In genomic region chr2:38478683-38479082, GRCm38 (mm10) we compare ENCODE assay signal across 29 mouse cellular contexts. TPM values are rescaled to one million over a fixed set of nuclear protein-coding genes. Genes with fewer than 3 reads are reported as not detected.
A peak's percentile ranks its signal among the peaks of the same experiment; 100 is the strongest.
DNase-seq lines count a peak whose midpoint lies in the region; ATAC-seq lines count a peak whose summit lies in the region.
"Had no signal": no experiment of that assay in that cellular context is flagged by ENCODE, and none has a peak within 500 bp of the region (broad histone marks: within the 10 kb centered on the region; RNA-seq: fewer than 3 reads in every experiment).

No protein-coding gene starts in this region.

- H3K9me3 ChIP-seq in heart, embryonic 10.5 days: no peaks in the 10 kb centered on the region
- H3K9me3 ChIP-seq in forebrain, embryonic 11.5 days (ENCODE audit: control insufficient read depth, low read length): no peaks in the 10 kb centered on the region; the same call in 1 of the 2 replicates
- H3K9me3 ChIP-seq: forebrain, embryonic 15.5 days; hindbrain, embryonic 15.5 days; intestine, embryonic 15.5 days; limb, embryonic 12.5 days; liver, embryonic 15.5 days; midbrain, embryonic 13.5 days; neural tube, embryonic 15.5 days had no signal

- intact Hi-C loops in heart, postnatal 36 days (cut with DNase I): no loop called here

- 0 out of 2 replicates have a peak, but pooled peaks cover 4% of the 10 kb centered on the region for H3K27me3 ChIP-seq in heart, embryonic 10.5 days (ENCODE audit: insufficient read depth, poor library complexity, severe bottlenecking)
- no peaks in the 10 kb centered on the region for H3K27me3 ChIP-seq in forebrain, embryonic 11.5 days (ENCODE audit: control insufficient read depth, insufficient read depth, low read length)
- H3K27me3 ChIP-seq: embryonic facial prominence, embryonic 12.5 days; forebrain, embryonic 15.5 days; hindbrain, embryonic 15.5 days; intestine, embryonic 15.5 days; limb, embryonic 12.5 days; liver, embryonic 15.5 days; midbrain, embryonic 13.5 days; neural tube, embryonic 15.5 days had no signal

- 0 out of 2 replicates have a peak overlapping the region, but pooled peaks have one; percentile 23 for H3K27ac ChIP-seq in heart, embryonic 10.5 days
- H3K27ac ChIP-seq in forebrain, embryonic 11.5 days (ENCODE audit: low read depth, low read length): no peak overlapping the region
- H3K27ac ChIP-seq: embryonic facial prominence, embryonic 12.5 days; forebrain, embryonic 15.5 days; hindbrain, embryonic 15.5 days; intestine, embryonic 15.5 days; limb, embryonic 12.5 days; liver, embryonic 15.5 days; midbrain, embryonic 13.5 days; neural tube, embryonic 15.5 days had no signal

- peak; percentile 49 for ATAC-seq in CD4-positive, CD25-positive, alpha-beta regulatory T cell, adult 4 months
- peak; percentile 55 for ATAC-seq in inflammation-experienced regulatory T-cells, adult 6 months
- no peak for ATAC-seq in forebrain, embryonic 11.5 days (replicated peaks; ENCODE audit: low FRiP score)
- ATAC-seq: forebrain, embryonic 15.5 days; intestine, embryonic 15.5 days; midbrain, embryonic 13.5 days had no signal

- 82% methylated on average over 4 of the region's 4 CpGs for WGBS in heart, embryonic 10.5 days
- WGBS in forebrain, embryonic 11.5 days: 91% methylated on average over 4 of the region's 4 CpGs

- H3K9ac ChIP-seq in forebrain, embryonic 11.5 days (ENCODE audit: low read length): no peak overlapping the region
- H3K9ac ChIP-seq: embryonic facial prominence, embryonic 12.5 days; forebrain, embryonic 15.5 days; hindbrain, embryonic 15.5 days; intestine, embryonic 15.5 days; limb, embryonic 12.5 days; liver, embryonic 15.5 days; lung, embryonic 14.5 days; midbrain, embryonic 13.5 days; neural tube, embryonic 15.5 days had no signal

- no peak overlapping the region for H3K4me3 ChIP-seq in heart, embryonic 10.5 days
- no peak overlapping the region for H3K4me3 ChIP-seq in forebrain, embryonic 11.5 days (ENCODE audit: low read depth, low read length)
- H3K4me3 ChIP-seq: embryonic facial prominence, embryonic 12.5 days; forebrain, embryonic 15.5 days; hindbrain, embryonic 15.5 days; intestine, embryonic 15.5 days; limb, embryonic 12.5 days; liver, embryonic 15.5 days; midbrain, embryonic 13.5 days; neural tube, embryonic 15.5 days had no signal

- H3K4me1 ChIP-seq in heart, embryonic 10.5 days: peaks cover 2% of the 10 kb centered on the region; the same call in 1 of the 2 replicates
- no peaks in the 10 kb centered on the region for H3K4me1 ChIP-seq in forebrain, embryonic 11.5 days (replicated peaks; ENCODE audit: control insufficient read depth, insufficient read depth, low read length)
- H3K4me1 ChIP-seq: embryonic facial prominence, embryonic 12.5 days; forebrain, embryonic 15.5 days; intestine, embryonic 15.5 days had no signal

- DNase-seq in heart, embryonic 10.5 days (ENCODE audit: low spot score): no peak
- DNase-seq in heart, postnatal 36 days: no peak
- peak; percentile 38 for DNase-seq in thymus, postnatal 4 days
- DNase-seq in cerebellum, adult 18-20 months: no peak
- DNase-seq in forebrain, embryonic 11.5 days (ENCODE audit: low spot score): no peak
- DNase-seq: adrenal gland, postnatal 10 days; cerebellum, adult 11 months; cerebellum, adult 9-11 months; embryo, embryonic 11 days; gastrocnemius, postnatal 25 days; heart, postnatal 4 days; kidney, adult 2 months; kidney, postnatal 4 days; layer of hippocampus, adult 9-11 months; lung, embryonic 14.5 days; lung, postnatal 14 days; retina, postnatal 1 day; right cerebral cortex, postnatal 14 days had no signal

- no peaks in the 10 kb centered on the region for H3K36me3 ChIP-seq in heart, embryonic 10.5 days
- H3K36me3 ChIP-seq in forebrain, embryonic 11.5 days (ENCODE audit: control insufficient read depth, insufficient read depth, low read length): no peaks in the 10 kb centered on the region
- H3K36me3 ChIP-seq: embryonic facial prominence, embryonic 12.5 days; forebrain, embryonic 15.5 days; hindbrain, embryonic 15.5 days; intestine, embryonic 15.5 days; limb, embryonic 12.5 days; liver, embryonic 15.5 days; midbrain, embryonic 13.5 days; neural tube, embryonic 15.5 days had no signal

- H3K4me2 ChIP-seq in forebrain, embryonic 11.5 days (ENCODE audit: low read depth, low read length, severe bottlenecking): no peak overlapping the region
- H3K4me2 ChIP-seq: embryonic facial prominence, embryonic 12.5 days; forebrain, embryonic 15.5 days; heart, embryonic 11.5 days; hindbrain, embryonic 15.5 days; intestine, embryonic 15.5 days; limb, embryonic 12.5 days; liver, embryonic 15.5 days; lung, embryonic 14.5 days; midbrain, embryonic 13.5 days; neural tube, embryonic 15.5 days had no signal

RNA-seq across cellular contexts. Expression of gene Nek6, which starts 32.8 kb away (rescaled TPM):
- polyA plus RNA-seq in heart, embryonic 10.5 days (2016; fragmentation: Nextera tagmentation; extraction: Ambion mirVana): 74.7 and 90.1 TPM in 2 replicates
- total RNA-seq in heart, postnatal 36 days (2021): 1 to 10 TPM; 4.0 to 4.7 TPM
- 1 to 10 TPM; 2.9 to 3.1 TPM for polyA plus RNA-seq in CD4-positive, CD25-positive, alpha-beta regulatory T cell, adult 4 months (2017; shearing (Covaris generic))
- 1 to 10 TPM; 3.0 to 6.2 (median 3.7) TPM for polyA plus RNA-seq in inflammation-experienced regulatory T-cells, adult 6 months (2017; shearing (Covaris generic))
- polyA plus RNA-seq in forebrain, embryonic 11.5 days (2014; fragmentation: Nextera tagmentation; extraction: Ambion mirVana): 138 and 150 TPM in 2 replicates

Comparison
In these comparisons a context has a peak if more than half of its experiments do, and no peak if none do; other contexts are left out.
1. RNA of gene Nek6, which starts 32.8 kb away (polyA plus RNA-seq): 138 to 150 TPM in forebrain, embryonic 11.5 days and 74.7 to 90.1 TPM in heart, embryonic 10.5 days; 3.0 to 6.2 TPM in inflammation-experienced regulatory T-cells, adult 6 months and 2.9 to 3.1 TPM in CD4-positive, CD25-positive, alpha-beta regulatory T cell, adult 4 months; every median in the first group is over 10 times any median in the second.